Mouse (Mus musculus): ENCODE data around the gene Aaed1.

DNA sequence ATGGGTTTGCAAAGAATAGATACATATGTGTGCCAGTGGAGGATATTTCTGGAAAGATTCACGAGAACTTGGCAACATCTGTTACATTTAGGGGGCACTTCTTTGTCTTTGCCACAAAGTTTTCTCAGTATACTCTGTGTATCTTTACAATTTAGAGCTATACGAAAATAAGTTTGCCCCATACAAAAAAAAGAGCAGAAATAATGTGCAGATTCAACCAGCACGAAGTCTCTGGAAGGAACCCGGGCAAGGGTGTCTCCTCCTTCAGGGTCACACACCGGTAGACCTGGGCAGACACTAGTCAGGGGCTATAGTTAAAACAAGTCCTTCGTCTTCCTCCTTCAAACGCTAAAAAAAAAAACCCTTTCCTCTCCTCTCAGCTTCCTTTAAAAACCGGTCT is 39.2 kb downstream of the Aaed1 start:
- TF ChIP-seq CTCF (IDR thresholded peaks at IDR 0.05; ENCODE audit: low read depth): no peak
- TF ChIP-seq EP300 (optimal IDR thresholded peaks at IDR 0.05): no peak
